Mouse (Mus musculus) heart, embryonic 14.5 days (tissue): ENCODE measurements at regions not wholly inside any gene's neighbourhood (a gene's known extent, or its start where the extent isn't known, plus 50 kb on each side); places are given as distances from the start of the nearest gene placed in this dataset.

ENCODE experiments used
- ATAC-seq: fragments of 200-750 bp; cut with Nextera tagmentation; 2 replicates; pipeline ENCODE4 v1.8.0; 2017; ENCODE audit warnings: low read depth, moderate TSS enrichment; ENCODE audit not compliant: insufficient number of reproducible peaks, insufficient read depth, low FRiP score
- H3K27ac ChIP-seq, 2 experiments: fragments of 200-500 bp in 1 of 2; fragments of 300-500 bp in 1 of 2; sonication (generic) in 1 of 2; replicated peaks in 1 of 2; 2 replicates each; pipeline ENCODE4 v1.5.1; 2012 to 2014; ENCODE audit warnings: low read depth in 2 of 2, low read length in 2 of 2, control low read depth in 1 of 2, mild to moderate bottlenecking in 1 of 2, mixed read lengths in 1 of 2; ENCODE audit not compliant: control insufficient read depth in 1 of 2, insufficient read depth in 1 of 2
- H3K27me3 ChIP-seq: fragments of 300-500 bp; sonication (generic); 2 replicates; pipeline ENCODE4 v1.6.1; 2014; ENCODE audit warnings: mild to moderate bottlenecking, low read length, control low read depth; ENCODE audit not compliant: control insufficient read depth, insufficient read depth
- H3K36me3 ChIP-seq: fragments of 300-500 bp; sonication (generic); 2 replicates; pipeline ENCODE4 v1.6.1; 2014; ENCODE audit warnings: mild to moderate bottlenecking, control low read depth, low read length, mixed read lengths; ENCODE audit not compliant: control insufficient read depth, insufficient read depth
- H3K4me1 ChIP-seq, 2 experiments: fragments of 200-500 bp in 1 of 2; fragments of 300-500 bp in 1 of 2; sonication (generic) in 1 of 2; 2 replicates each; pipeline ENCODE4 v1.6.1; 2012 to 2014; ENCODE audit warnings: low read length in 2 of 2, control low read depth in 1 of 2, mixed read lengths in 1 of 2; ENCODE audit not compliant: control insufficient read depth in 2 of 2, insufficient read depth in 2 of 2
- H3K4me2 ChIP-seq: fragments of 300-500 bp; sonication (generic); 2 replicates; pipeline ENCODE4 v1.6.1; 2014; ENCODE audit warnings: mild to moderate bottlenecking, low read length
- H3K4me3 ChIP-seq, 2 experiments: fragments of 200-500 bp in 1 of 2; fragments of 300-500 bp in 1 of 2; sonication (generic) in 1 of 2; 2 replicates each; pipeline ENCODE4 v1.5.1; 2012 to 2014; ENCODE audit warnings: low read length in 2 of 2, mild to moderate bottlenecking in 2 of 2, control low read depth in 1 of 2, low read depth in 1 of 2, moderate library complexity in 1 of 2; ENCODE audit not compliant: control insufficient read depth in 1 of 2, insufficient read depth in 1 of 2
- H3K9ac ChIP-seq: fragments of 300-500 bp; sonication (generic); 2 replicates; pipeline ENCODE4 v1.6.1; 2014; ENCODE audit warnings: mild to moderate bottlenecking, low read length
- H3K9me3 ChIP-seq: fragments of 300-500 bp; sonication (generic); 2 replicates; pipeline ENCODE4 v1.6.1; 2016; ENCODE audit warnings: low read length, control low read depth; ENCODE audit not compliant: control insufficient read depth
- WGBS: fragments of 180-500 bp; shearing (Covaris S2); extraction: QIAGEN DNeasy Blood & Tissue Kit; methylation state at CpG from one replicate; pipeline ENCODE4 v1.1.7; 2014; 5-methylcytosine and 5-hydroxymethylcytosine counted together

- Histone ChIP-seq H3K27ac (no peak overlapping the region), H3K4me1 (no peaks in the 10 kb centered on the region), H3K27me3 (no peaks in the 10 kb centered on the region), H3K9me3 (no peaks in the 10 kb centered on the region), H3K4me3 (no peak overlapping the region), H3K4me2 (no peak overlapping the region), H3K9ac (no peak overlapping the region), H3K36me3 (no peaks in the 10 kb centered on the region)
- 55% methylated on average over 5 of the region's 5 CpGs for WGBS
- ATAC-seq, result no peak
Observed at GRCm38 (mm10) chr15:56853106-56853505, 624.3 kb downstream of the Slc22a22 start.

- Histone ChIP-seq H3K4me2 (no peak overlapping the region), H3K4me1 (no peaks in the 10 kb centered on the region), H3K9ac (no peak overlapping the region), H3K27ac (no peak overlapping the region), H3K36me3 (no peaks in the 10 kb centered on the region), H3K4me3 (no peak overlapping the region), H3K27me3 (no peaks in the 10 kb centered on the region), H3K9me3 (no peaks in the 10 kb centered on the region)
- no peak for ATAC-seq
- 79% methylated on average over 6 of the region's 6 CpGs for WGBS
Observed at GRCm38 (mm10) chr15:56847469-56848128, 629.8 kb downstream of the Slc22a22 start.

- no peak for ATAC-seq
Observed at GRCm38 (mm10) chr15:56844574-56844973, 632.9 kb downstream of the Slc22a22 start.

GRCm38 (mm10) chr15:56841516-56841915, 635.9 kb downstream of the Slc22a22 start:
- no peaks in the 10 kb centered on the region for H3K27me3 ChIP-seq
- H3K4me3 ChIP-seq, result no peak overlapping the region
- 89% methylated on average over 3 of the region's 3 CpGs for WGBS
- H3K4me2 ChIP-seq, result no peak overlapping the region
- ATAC-seq, result no peak
- no peak overlapping the region for H3K27ac ChIP-seq
- H3K36me3 ChIP-seq, result no peaks in the 10 kb centered on the region
- H3K9ac ChIP-seq, result no peak overlapping the region
- H3K9me3 ChIP-seq, result no peaks in the 10 kb centered on the region
- no peaks in the 10 kb centered on the region for H3K4me1 ChIP-seq

More at GRCm38 (mm10) chr15:56844574-56844973, 632.9 kb downstream of the Slc22a22 start:
- no peak overlapping the region for H3K4me2 ChIP-seq
- no peak overlapping the region for H3K4me3 ChIP-seq
- H3K9me3 ChIP-seq, result no peaks in the 10 kb centered on the region
- H3K36me3 ChIP-seq, result no peaks in the 10 kb centered on the region
- H3K4me1 ChIP-seq, result no peaks in the 10 kb centered on the region
- no peak overlapping the region for H3K27ac ChIP-seq
- H3K27me3 ChIP-seq, result no peaks in the 10 kb centered on the region
- no peak overlapping the region for H3K9ac ChIP-seq
- 52% methylated on average over 1 of the region's 1 CpGs for WGBS

GRCm38 (mm10) chr15:56837292-56837691, 640.1 kb downstream of the Slc22a22 start:
- no peak overlapping the region for H3K27ac ChIP-seq
- no peak overlapping the region for H3K4me2 ChIP-seq
- H3K4me1 ChIP-seq, result no peaks in the 10 kb centered on the region
- no peaks in the 10 kb centered on the region for H3K36me3 ChIP-seq
- H3K9ac ChIP-seq, result no peak overlapping the region
- no peak for ATAC-seq
- 97% methylated on average over 1 of the region's 1 CpGs for WGBS
- no peak overlapping the region for H3K4me3 ChIP-seq
- no peaks in the 10 kb centered on the region for H3K27me3 ChIP-seq
- H3K9me3 ChIP-seq, result no peaks in the 10 kb centered on the region

- H3K4me1 ChIP-seq, result no peaks in the 10 kb centered on the region
- 86% methylated on average over 2 of the region's 2 CpGs for WGBS
- ATAC-seq, result no peak
Observed at GRCm38 (mm10) chr15:56834621-56835020, 642.8 kb downstream of the Slc22a22 start.

GRCm38 (mm10) chr15:56832666-56833065, 644.8 kb downstream of the Slc22a22 start:
- Histone ChIP-seq H3K36me3 (no peaks in the 10 kb centered on the region), H3K27me3 (no peaks in the 10 kb centered on the region), H3K9me3 (no peaks in the 10 kb centered on the region), H3K4me1 (no peaks in the 10 kb centered on the region), H3K4me2 (no peak overlapping the region), H3K4me3 (no peak overlapping the region), H3K9ac (no peak overlapping the region), H3K27ac (no peak overlapping the region)
- 87% methylated on average over 7 of the region's 7 CpGs for WGBS
- ATAC-seq, result no peak

More at GRCm38 (mm10) chr15:56834621-56835020, 642.8 kb downstream of the Slc22a22 start:
- Histone ChIP-seq H3K27ac (no peak overlapping the region), H3K36me3 (no peaks in the 10 kb centered on the region), H3K9ac (no peak overlapping the region), H3K27me3 (no peaks in the 10 kb centered on the region), H3K4me2 (no peak overlapping the region), H3K9me3 (no peaks in the 10 kb centered on the region), H3K4me3 (no peak overlapping the region)

- no peak overlapping the region for H3K9ac ChIP-seq
- no peaks in the 10 kb centered on the region for H3K4me1 ChIP-seq
- 57% methylated on average over 8 of the region's 8 CpGs for WGBS
- no peak overlapping the region for H3K4me3 ChIP-seq
- no peak for ATAC-seq
- H3K4me2 ChIP-seq, result no peak overlapping the region
- no peaks in the 10 kb centered on the region for H3K27me3 ChIP-seq
- no peaks in the 10 kb centered on the region for H3K36me3 ChIP-seq
- no peaks in the 10 kb centered on the region for H3K9me3 ChIP-seq
- H3K27ac ChIP-seq, result no peak overlapping the region
Observed at GRCm38 (mm10) chr15:56820977-56821579, 656.3 kb downstream of the Slc22a22 start.
